Mouse (Mus musculus): ENCODE measurements around the gene Gm49403.
"Not testable (repeated sequence)": the region's sequence is repeated elsewhere in the genome, so short reads cannot be mapped to it uniquely, and the experiment has no call there.

Gene Gm49403

GRCm38 (mm10) chr19:8883616-8884015 lies at the start of gene Gm49403, which contains the start of gene Lbhd1:
Gene Gm49403, plus strand, starts transcription at chr19:8883930.
Gene Lbhd1, plus strand, starts transcription at chr19:8883732.
- no peak for ATAC-seq (ENCODE audit: insufficient number of reproducible peaks, low FRiP score, low TSS enrichment)

GRCm38 (mm10) chr19:8836327-8836726 lies 47.4 kb upstream of the Gm49403 start:
- not testable (repeated sequence) for ATAC-seq (ENCODE audit: insufficient number of reproducible peaks, low FRiP score, low TSS enrichment)

GRCm38 (mm10) chr19:8837251-8837791 lies 46.4 kb upstream of the Gm49403 start, which contains the start of gene Bscl2:
Gene Bscl2, plus strand, starts transcription at chr19:8837467.
- ATAC-seq (ENCODE audit: insufficient number of reproducible peaks, low FRiP score, low TSS enrichment), result peak; percentile 60

GRCm38 (mm10) chr19:8838041-8838730 lies 45.5 kb upstream of the Gm49403 start:
- no peak for ATAC-seq (ENCODE audit: insufficient number of reproducible peaks, low FRiP score, low TSS enrichment)

- peak; percentile 80 for ATAC-seq (ENCODE audit: insufficient number of reproducible peaks, low FRiP score, low TSS enrichment)
These were observed 44.4 kb upstream of the Gm49403 start, which contains the start of gene Gng3 for GRCm38 (mm10) chr19:8839103-8839907. Gene Gng3, minus strand, starts transcription at chr19:8839194.

GRCm38 (mm10) chr19:8839908-8840791 lies 43.6 kb upstream of the Gm49403 start:
- ATAC-seq (ENCODE audit: insufficient number of reproducible peaks, low FRiP score, low TSS enrichment), result peak; percentile 71

GRCm38 (mm10) chr19:8841012-8841411 lies 42.7 kb upstream of the Gm49403 start:
- ATAC-seq (ENCODE audit: insufficient number of reproducible peaks, low FRiP score, low TSS enrichment), result no peak

GRCm38 (mm10) chr19:8842961-8843360 lies 40.8 kb upstream of the Gm49403 start:
- ATAC-seq (ENCODE audit: insufficient number of reproducible peaks, low FRiP score, low TSS enrichment), result no peak

- no peak for ATAC-seq (ENCODE audit: insufficient number of reproducible peaks, low FRiP score, low TSS enrichment)
These were observed 39.2 kb upstream of the Gm49403 start for GRCm38 (mm10) chr19:8844371-8845129.

- ATAC-seq (ENCODE audit: insufficient number of reproducible peaks, low FRiP score, low TSS enrichment), result no peak
These were observed 35.4 kb upstream of the Gm49403 start for GRCm38 (mm10) chr19:8848356-8848755.

- no peak for ATAC-seq (ENCODE audit: insufficient number of reproducible peaks, low FRiP score, low TSS enrichment)
These were observed 33.3 kb upstream of the Gm49403 start, which contains the start of gene Lrrn4cl for GRCm38 (mm10) chr19:8850402-8850901. Gene Lrrn4cl, plus strand, starts transcription at chr19:8850768.

GRCm38 (mm10) chr19:8851639-8852038 lies 32.1 kb upstream of the Gm49403 start:
- no peak for ATAC-seq (ENCODE audit: insufficient number of reproducible peaks, low FRiP score, low TSS enrichment)

- no peak for ATAC-seq (ENCODE audit: insufficient number of reproducible peaks, low FRiP score, low TSS enrichment)
These were observed 31.3 kb upstream of the Gm49403 start for GRCm38 (mm10) chr19:8852236-8852928.

GRCm38 (mm10) chr19:8853117-8853516 lies 30.6 kb upstream of the Gm49403 start:
- ATAC-seq (ENCODE audit: insufficient number of reproducible peaks, low FRiP score, low TSS enrichment), result no peak

GRCm38 (mm10) chr19:8857689-8858088 lies 26.0 kb upstream of the Gm49403 start:
- no peak for ATAC-seq (ENCODE audit: insufficient number of reproducible peaks, low FRiP score, low TSS enrichment)

- ATAC-seq (ENCODE audit: insufficient number of reproducible peaks, low FRiP score, low TSS enrichment), result no peak
These were observed 24.7 kb upstream of the Gm49403 start for GRCm38 (mm10) chr19:8859018-8859417.

GRCm38 (mm10) chr19:8864265-8864664 lies 19.5 kb upstream of the Gm49403 start:
- ATAC-seq (ENCODE audit: insufficient number of reproducible peaks, low FRiP score, low TSS enrichment), result no peak

GRCm38 (mm10) chr19:8870381-8870780 lies 13.3 kb upstream of the Gm49403 start:
- not testable (repeated sequence) for ATAC-seq (ENCODE audit: insufficient number of reproducible peaks, low FRiP score, low TSS enrichment)

GRCm38 (mm10) chr19:8870838-8871237 lies 12.9 kb upstream of the Gm49403 start:
- ATAC-seq (ENCODE audit: insufficient number of reproducible peaks, low FRiP score, low TSS enrichment), result no peak
